Mouse (Mus musculus): Measurements from ENCODE around the gene Gabbr1. TPM values are rescaled to one million over a fixed set of nuclear protein-coding genes. Genes with fewer than 3 reads are reported as not detected.
"Not testable (repeated sequence)": the region's sequence is repeated elsewhere in the genome, so short reads cannot be mapped to it uniquely, and the experiment has no call there.

Gabbr1 gene
- polyA plus RNA-seq, 1 experiment from 2014 or later: 15.2 TPM

GRCm38 (mm10) chr17:37018328-37018727, 27.4 kb upstream of the Gabbr1 start:
- Histone ChIP-seq H3K9ac (no peak overlapping the region), H3K27ac (no peak overlapping the region), H3K4me2 (replicated peaks) (no peak overlapping the region), H3K27me3 (no peaks in the 10 kb centered on the region), H3K4me3 (no peak overlapping the region), H3K36me3 (no peaks in the 10 kb centered on the region), H3K4me1 (no peaks in the 10 kb centered on the region), H3K9me3 (no peaks in the 10 kb centered on the region)
- no peak for ATAC-seq (ENCODE audit: low FRiP score, low read depth)
- WGBS: 79% methylated on average over 3 of the region's 3 CpGs

GRCm38 (mm10) chr17:37019242-37019641, 26.5 kb upstream of the Gabbr1 start:
- WGBS: 98% methylated on average over 5 of the region's 5 CpGs
- H3K4me2 ChIP-seq (replicated peaks); H3K9me3 ChIP-seq; H3K4me3 ChIP-seq; H3K9ac ChIP-seq; H3K27me3 ChIP-seq; ATAC-seq (ENCODE audit: low FRiP score, low read depth); H3K27ac ChIP-seq; H3K36me3 ChIP-seq; H3K4me1 ChIP-seq: not testable (repeated sequence)

GRCm38 (mm10) chr17:37022628-37023576, 22.9 kb upstream of the Gabbr1 start, which contains the start of gene Mog:
Gene Mog, minus strand, starts transcription at chr17:37023398.
- no peaks in the 10 kb centered on the region for H3K9me3 ChIP-seq
- 66% methylated on average over 9 of the region's 9 CpGs for WGBS
- ATAC-seq (ENCODE audit: low FRiP score, low read depth): no peak

GRCm38 (mm10) chr17:37026425-37026824, 19.3 kb upstream of the Gabbr1 start:
- Histone ChIP-seq H3K4me2 (replicated peaks) (no peak overlapping the region), H3K4me3 (no peak overlapping the region), H3K27ac (no peak overlapping the region), H3K27me3 (no peaks in the 10 kb centered on the region), H3K9me3 (no peaks in the 10 kb centered on the region), H3K4me1 (peaks cover 9% of the 10 kb centered on the region; the same call in 1 of the 2 replicates), H3K36me3 (no peaks in the 10 kb centered on the region), H3K9ac (no peak overlapping the region)
- 89% methylated on average over 2 of the region's 2 CpGs for WGBS
- no peak for ATAC-seq (ENCODE audit: low FRiP score, low read depth)

More at GRCm38 (mm10) chr17:37022628-37023576, 22.9 kb upstream of the Gabbr1 start, which contains the start of gene Mog:
- Histone ChIP-seq H3K4me1 (peaks cover 5% of the 10 kb centered on the region; the same call in 1 of the 2 replicates), H3K4me2 (replicated peaks) (no peak within 1 kb of the TSS), H3K9ac (no peak within 1 kb of the TSS), H3K36me3 (no peaks in the 10 kb centered on the region), H3K27ac (no peak within 1 kb of the TSS), H3K4me3 (no peak within 1 kb of the TSS), H3K27me3 (no peaks in the 10 kb centered on the region)

GRCm38 (mm10) chr17:37027486-37027885, 18.3 kb upstream of the Gabbr1 start:
- Histone ChIP-seq H3K27ac (peak overlapping the region; percentile 96; the same call in 1 of the 2 replicates), H3K4me3 (no peak overlapping the region), H3K27me3 (no peaks in the 10 kb centered on the region), H3K4me2 (replicated peaks) (no peak overlapping the region), H3K36me3 (no peaks in the 10 kb centered on the region), H3K4me1 (peaks cover 9% of the 10 kb centered on the region; the same call in 1 of the 2 replicates), H3K9ac (no peak overlapping the region), H3K9me3 (no peaks in the 10 kb centered on the region)
- no peak for ATAC-seq (ENCODE audit: low FRiP score, low read depth)
- 98% methylated on average over 4 of the region's 4 CpGs for WGBS

GRCm38 (mm10) chr17:37028212-37028611, 17.6 kb upstream of the Gabbr1 start:
- ATAC-seq (ENCODE audit: low FRiP score, low read depth): peak; percentile 43
- no peaks in the 10 kb centered on the region for H3K27me3 ChIP-seq
- WGBS: 3% methylated on average over 10 of the region's 10 CpGs
- H3K4me1 ChIP-seq: peaks cover 9% of the 10 kb centered on the region; the same call in 1 of the 2 replicates
- H3K27ac ChIP-seq: peak overlapping the region; percentile 96
- peak overlapping the region; percentile 62 for H3K9ac ChIP-seq
- H3K36me3 ChIP-seq: no peaks in the 10 kb centered on the region
- peak overlapping the region; percentile 44 for H3K4me3 ChIP-seq
- peak overlapping the region; percentile 64 for H3K4me2 ChIP-seq (replicated peaks)
- H3K9me3 ChIP-seq: no peaks in the 10 kb centered on the region

- H3K27ac ChIP-seq: peak overlapping the region; percentile 96
- 0% methylated on average over 14 of the region's 14 CpGs for WGBS
- H3K36me3 ChIP-seq: no peaks in the 10 kb centered on the region
- peak overlapping the region; percentile 64 for H3K4me2 ChIP-seq (replicated peaks)
- peak overlapping the region; percentile 62 for H3K9ac ChIP-seq
- peaks cover 9% of the 10 kb centered on the region; the same call in 1 of the 2 replicates for H3K4me1 ChIP-seq
- H3K9me3 ChIP-seq: no peaks in the 10 kb centered on the region
- no peaks in the 10 kb centered on the region for H3K27me3 ChIP-seq
- peak overlapping the region; percentile 44 for H3K4me3 ChIP-seq
- ATAC-seq (ENCODE audit: low FRiP score, low read depth): peak; percentile 99
Observed at GRCm38 (mm10) chr17:37028683-37029120, 17.1 kb upstream of the Gabbr1 start.

- WGBS: 72% methylated on average over 8 of the region's 8 CpGs
- Histone ChIP-seq H3K9ac (peak overlapping the region; percentile 62; the same call in 1 of the 2 replicates), H3K4me3 (peak overlapping the region; percentile 44), H3K4me2 (replicated peaks) (peak overlapping the region; percentile 64), H3K36me3 (no peaks in the 10 kb centered on the region), H3K9me3 (no peaks in the 10 kb centered on the region), H3K27ac (peak overlapping the region; percentile 96), H3K4me1 (peaks cover 9% of the 10 kb centered on the region; the same call in 1 of the 2 replicates), H3K27me3 (no peaks in the 10 kb centered on the region)
- no peak for ATAC-seq (ENCODE audit: low FRiP score, low read depth)
Observed at GRCm38 (mm10) chr17:37029162-37029561, 16.6 kb upstream of the Gabbr1 start.

- Histone ChIP-seq H3K36me3 (no peaks in the 10 kb centered on the region), H3K9ac (no peak overlapping the region), H3K27me3 (no peaks in the 10 kb centered on the region), H3K4me1 (no peaks in the 10 kb centered on the region), H3K4me2 (replicated peaks) (no peak overlapping the region), H3K4me3 (no peak overlapping the region), H3K9me3 (no peaks in the 10 kb centered on the region), H3K27ac (no peak overlapping the region)
- WGBS: 65% methylated on average over 2 of the region's 2 CpGs
- ATAC-seq (ENCODE audit: low FRiP score, low read depth): no peak
Observed at GRCm38 (mm10) chr17:37039127-37039894, 6.5 kb upstream of the Gabbr1 start.

- peaks cover 30% of the 10 kb centered on the region for H3K4me1 ChIP-seq
- peak overlapping the region; percentile 94; the same call in 1 of the 2 replicates for H3K9ac ChIP-seq
- 0 out of 2 replicates have a peak, but pooled peaks cover 3% of the 10 kb centered on the region for H3K36me3 ChIP-seq
- peak overlapping the region; percentile 90 for H3K4me2 ChIP-seq (replicated peaks)
- peaks cover 10% of the 10 kb centered on the region for H3K27me3 ChIP-seq
- no peak for ATAC-seq (ENCODE audit: low FRiP score, low read depth)
- WGBS: 66% methylated on average over 7 of the region's 7 CpGs
- H3K9me3 ChIP-seq: no peaks in the 10 kb centered on the region
- peak overlapping the region; percentile 84 for H3K4me3 ChIP-seq
- peak overlapping the region; percentile 87; the same call in 1 of the 2 replicates for H3K27ac ChIP-seq
Observed at GRCm38 (mm10) chr17:37044651-37045244, 1.0 kb upstream of the Gabbr1 start.

GRCm38 (mm10) chr17:37046312-37047112, 746 bp downstream of the Gabbr1 start:
- Histone ChIP-seq H3K4me2 (replicated peaks) (peak overlapping the region; percentile 90), H3K27ac (peak overlapping the region; percentile 87), H3K9ac (peak overlapping the region; percentile 94), H3K4me3 (peak overlapping the region; percentile 84), H3K4me1 (peaks cover 43% of the 10 kb centered on the region), H3K27me3 (peaks cover 10% of the 10 kb centered on the region), H3K36me3 (0 out of 2 replicates have a peak, but pooled peaks cover 3% of the 10 kb centered on the region), H3K9me3 (no peaks in the 10 kb centered on the region)
- ATAC-seq (ENCODE audit: low FRiP score, low read depth): peak; percentile 69
- 0% methylated on average over 37 of the region's 58 CpGs for WGBS
